Mouse (Mus musculus) cerebellum, postnatal 10 days (tissue): ENCODE measurements at regions not wholly inside any gene's neighbourhood (a gene's known extent, or its start where the extent isn't known, plus 50 kb on each side); places are given as distances from the start of the nearest gene placed in this dataset.
"Not testable (repeated sequence)": the region's sequence is repeated elsewhere in the genome, so short reads cannot be mapped to it uniquely, and the experiment has no call there.

Experiments used
- DNase-seq, 2 experiments: peaks; one replicate each; pipeline ENCODE4 v3.0.0; 2021; ENCODE audit warnings: mixed read lengths in 2 of 2

DNA sequence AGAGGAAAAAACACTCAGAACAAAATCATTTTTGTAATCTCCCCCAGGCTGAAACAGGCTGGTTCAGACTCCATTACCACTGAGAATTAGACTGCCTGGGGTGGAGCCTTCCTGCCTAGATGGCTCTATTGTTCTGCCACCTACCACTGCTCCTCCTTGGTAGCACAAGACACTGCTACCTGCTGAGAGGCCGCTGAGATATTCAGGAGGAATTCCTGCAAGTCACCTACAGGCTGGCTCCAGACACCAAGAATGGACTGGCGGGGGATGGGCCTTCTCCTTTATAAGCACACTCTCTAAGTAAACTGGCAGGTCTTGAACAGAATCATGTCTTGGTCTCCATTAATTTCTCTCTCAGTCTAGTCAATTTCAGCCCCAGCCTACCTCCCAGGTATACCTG lies 3289.4 kb downstream of the Gm37988 start:
- DNase-seq, result no peak

DNA sequence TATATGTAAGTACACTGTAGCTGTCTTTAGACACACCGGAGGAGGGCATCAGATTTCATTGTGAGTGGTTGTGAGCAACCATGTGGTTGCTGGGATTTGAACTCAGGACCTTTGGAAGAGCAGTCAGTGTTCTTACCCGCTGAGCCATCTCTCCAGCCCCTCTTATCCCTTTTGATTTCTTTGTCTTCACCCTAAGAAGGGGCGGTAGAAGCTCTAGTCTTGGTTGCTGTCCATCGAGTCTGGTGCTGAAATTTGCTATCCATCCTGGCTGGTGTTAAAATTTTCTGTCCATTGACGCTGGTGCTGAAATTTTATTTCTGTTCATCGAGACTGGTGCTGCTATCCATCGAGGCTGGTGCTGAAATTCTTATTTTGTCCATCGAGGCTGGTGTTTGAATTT lies 3290.9 kb upstream of the A830018L16Rik start:
- peak; percentile 1 to 2 for DNase-seq

DNA sequence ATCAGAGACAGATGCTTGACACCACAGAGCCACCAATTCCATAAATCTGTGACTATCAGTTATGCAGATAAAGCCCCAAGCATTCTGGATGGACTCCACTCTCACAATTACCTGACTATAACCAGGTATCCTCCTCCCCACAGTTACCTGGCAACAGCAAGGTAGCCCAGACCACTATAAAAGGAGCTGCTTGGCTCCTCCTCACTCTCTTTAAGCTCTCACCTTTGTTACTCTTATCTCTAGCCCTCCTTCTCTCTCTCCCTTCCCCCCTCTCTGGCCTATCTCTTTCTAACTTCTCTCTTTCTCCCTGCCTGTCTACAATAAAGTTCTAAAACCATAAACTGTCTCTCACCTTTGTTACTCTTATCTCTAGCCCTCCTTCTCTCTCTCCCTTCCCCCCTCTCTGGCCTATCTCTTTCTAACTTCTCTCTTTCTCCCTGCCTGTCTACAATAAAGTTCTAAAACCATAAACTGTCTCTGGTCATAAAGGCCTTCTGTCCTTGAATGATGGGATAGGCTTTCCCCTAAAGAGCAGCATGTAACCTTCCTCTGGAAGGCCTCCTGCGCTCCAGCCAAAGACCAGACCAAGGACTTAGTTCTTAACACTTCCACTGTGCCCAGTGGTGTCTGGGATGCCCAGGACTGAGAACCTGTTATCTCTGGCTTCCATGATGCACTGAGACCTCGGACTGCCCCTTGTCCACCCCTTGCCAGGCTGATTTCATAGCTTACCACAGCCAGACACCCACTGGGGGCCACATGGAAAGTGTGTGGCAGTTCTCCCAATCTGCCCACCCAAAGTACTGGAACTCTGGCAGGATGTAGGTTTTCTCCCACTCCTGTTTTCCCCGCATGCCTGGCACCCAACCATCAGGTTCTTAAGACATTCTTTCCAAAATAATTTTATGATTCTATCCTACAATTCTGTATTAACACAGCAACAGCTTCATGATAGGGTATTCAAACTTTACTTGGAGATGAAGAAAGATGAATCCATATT lies 3279.2 kb upstream of the A830018L16Rik start:
- DNase-seq, result not testable (repeated sequence)

DNA sequence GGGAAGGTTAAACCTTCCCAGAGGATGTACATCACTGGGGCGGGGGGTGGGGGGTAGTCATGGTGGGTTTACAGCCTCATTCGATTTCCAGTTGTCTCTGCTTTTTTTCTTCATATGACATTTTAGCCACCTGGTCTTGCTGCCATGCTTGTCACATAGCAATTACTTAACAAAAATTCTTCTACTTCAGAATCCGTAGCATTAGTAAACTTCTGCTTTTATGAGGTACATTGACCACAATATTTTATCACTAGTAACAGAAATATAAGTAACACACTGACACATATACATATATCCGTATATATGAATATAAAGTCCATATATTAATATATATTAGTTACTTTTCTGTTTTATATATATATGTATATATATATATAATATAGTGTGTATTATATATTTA lies 3271.3 kb upstream of the A830018L16Rik start:
- DNase-seq, result no peak

DNA sequence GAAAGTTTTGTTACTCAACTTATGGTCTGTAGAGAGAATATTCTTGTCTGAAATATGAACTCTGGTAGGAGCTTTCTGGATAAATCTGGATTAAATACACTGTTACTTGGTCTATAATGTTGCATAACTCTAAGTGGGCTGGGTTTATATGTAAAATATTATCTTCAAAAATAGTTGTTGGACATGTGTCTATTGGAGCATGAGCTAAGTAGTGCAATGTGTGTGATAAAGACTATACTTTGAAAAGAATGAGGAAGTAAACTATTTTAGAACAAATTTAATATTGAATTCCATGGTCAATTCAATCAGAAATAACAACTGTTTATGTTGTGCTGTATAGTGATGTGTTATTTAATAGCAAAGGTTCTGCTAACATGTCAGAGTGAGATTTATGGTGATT lies 3240.7 kb upstream of the A830018L16Rik start:
- no peak for DNase-seq
